Mouse (Mus musculus) limb, embryonic 14.5 days (tissue): ENCODE data around the gene Ppp2ca. TPM values are rescaled to one million over a fixed set of nuclear protein-coding genes. Genes with fewer than 3 reads are reported as not detected.

Experiments used
- ATAC-seq: fragments of 200-750 bp; cut with Nextera tagmentation; 2 replicates; pipeline ENCODE4 v1.8.0; 2017; ENCODE audit warnings: low read depth, moderate number of reproducible peaks, moderate TSS enrichment; ENCODE audit not compliant: low FRiP score
- DNase-seq: peaks from one replicate; pipeline ENCODE4 v3.0.0-alpha.2; 2015; ENCODE audit warnings: low spot score
- H3K27ac ChIP-seq: fragments of 300-500 bp; sonication (generic); replicated peaks from 2 replicates; pipeline ENCODE4 v1.5.1; 2014; ENCODE audit warnings: low read depth, mild to moderate bottlenecking, low read length, moderate library complexity, mixed read lengths
- H3K27me3 ChIP-seq: fragments of 300-500 bp; sonication (generic); 2 replicates; pipeline ENCODE4 v1.6.1; 2014; ENCODE audit warnings: low read length, mixed read lengths; ENCODE audit not compliant: control insufficient read depth, insufficient read depth
- H3K36me3 ChIP-seq: fragments of 300-500 bp; sonication (generic); 2 replicates; pipeline ENCODE4 v1.6.1; 2014; ENCODE audit warnings: mild to moderate bottlenecking, low read length, moderate library complexity, mixed read lengths; ENCODE audit not compliant: control insufficient read depth, insufficient read depth
- H3K4me1 ChIP-seq: fragments of 300-500 bp; sonication (generic); 2 replicates; pipeline ENCODE4 v1.6.1; 2014; ENCODE audit warnings: antibody characterized with exemption, low read length, mixed read lengths; ENCODE audit not compliant: control insufficient read depth, insufficient read depth
- H3K4me2 ChIP-seq: fragments of 300-500 bp; sonication (generic); replicated peaks from 2 replicates; pipeline ENCODE4 v1.6.1; 2014; ENCODE audit warnings: low read depth, mild to moderate bottlenecking, low read length, moderate library complexity; ENCODE audit not compliant: severe bottlenecking
- H3K4me3 ChIP-seq: fragments of 300-500 bp; sonication (generic); replicated peaks from 2 replicates; pipeline ENCODE4 v1.5.1; 2014; ENCODE audit warnings: low read length
- H3K9ac ChIP-seq: fragments of 300-500 bp; sonication (generic); 2 replicates; pipeline ENCODE4 v1.6.1; 2014; ENCODE audit warnings: mild to moderate bottlenecking, low read depth, low read length, moderate library complexity; ENCODE audit not compliant: severe bottlenecking
- H3K9me3 ChIP-seq: fragments of 300-500 bp; sonication (generic); 2 replicates; pipeline ENCODE4 v1.6.1; 2016; ENCODE audit warnings: low read length; ENCODE audit not compliant: control insufficient read depth
- POLR2A ChIP-seq: fragments of 200-500 bp; IDR thresholded peaks from 2 replicates; pipeline ENCODE4 v1.8.0; 2012; ENCODE audit warnings: inconsistent platforms, mild to moderate bottlenecking, moderate library complexity, borderline replicate concordance; ENCODE audit not compliant: insufficient read depth, insufficient read length; ENCODE audit errors: extremely low read depth
- WGBS: fragments of 180-500 bp; shearing (Covaris S2); extraction: QIAGEN DNeasy Blood & Tissue Kit; methylation state at CpG from one replicate; pipeline ENCODE4 v1.1.7; 2014; 5-methylcytosine and 5-hydroxymethylcytosine counted together
- polyA plus RNA-seq, 2 experiments: library from polyadenylated mRNA; depleted of rRNA in 1 of 2; stranded (reverse) in 1 of 2; unstranded in 1 of 2; fragments of >200 nt; fragmentation: Nextera tagmentation in 1 of 2; extraction: Ambion mirVana in 1 of 2; gene quantifications; 2 replicates each; pipeline versions ENCODE4 v1.2.1 to v1.2.3; 2012 to 2014

The Ppp2ca gene
- polyA plus RNA-seq, 2 experiments = 65.6 to 88.4 TPM

DNA sequence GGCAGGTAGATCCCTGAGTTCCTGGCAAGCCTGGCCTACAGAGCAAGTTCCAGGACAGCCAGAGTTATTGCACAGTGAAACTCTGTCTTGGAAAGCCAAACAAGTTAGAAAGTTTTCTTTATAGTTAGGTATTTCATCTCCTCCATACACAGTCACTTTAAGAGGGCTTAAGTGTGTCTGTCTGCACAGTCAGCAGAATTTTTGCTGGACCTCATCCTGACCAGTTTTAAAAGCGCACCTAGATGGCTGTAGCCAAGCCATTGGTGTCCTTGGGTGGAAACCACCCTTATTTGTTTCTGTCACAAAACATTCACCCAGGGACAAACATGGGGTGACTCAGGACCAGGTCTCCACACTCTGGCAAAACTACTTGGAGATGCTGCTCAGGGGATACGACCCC, 17.8 kb upstream of the Ppp2ca start:
- Histone ChIP-seq H3K4me3 (no peak overlapping the region), H3K27me3 (no peaks in the 10 kb centered on the region), H3K4me2 (no peak overlapping the region), H3K9me3 (no peaks in the 10 kb centered on the region), H3K4me1 (peaks cover 6% of the 10 kb centered on the region), H3K9ac (no peak overlapping the region), H3K36me3 (no peaks in the 10 kb centered on the region), H3K27ac (no peak overlapping the region)
- TF ChIP-seq POLR2A = no peak
- WGBS = 93% methylated on average over 2 of the region's 2 CpGs
- ATAC-seq (no peak), DNase-seq (no peak)

DNA sequence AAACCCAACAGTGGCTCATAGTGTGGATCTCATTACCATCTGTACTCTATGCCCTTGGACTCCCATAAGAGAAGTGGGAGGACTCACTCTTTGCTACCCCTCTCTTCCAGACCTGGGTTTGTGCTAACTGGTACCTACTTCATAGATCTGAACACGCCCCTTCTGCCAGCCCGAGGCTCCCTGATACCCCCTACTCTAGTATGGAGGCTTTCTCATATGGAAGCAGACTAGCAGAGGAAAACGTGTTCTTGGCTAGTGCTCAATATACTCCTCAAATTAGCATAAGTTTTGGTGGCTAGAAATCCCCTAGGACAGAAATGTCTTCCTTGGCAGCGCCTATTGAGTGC, 12.7 kb upstream of the Ppp2ca start:
- DNase-seq = no peak
- no peak for ATAC-seq
- Histone ChIP-seq H3K4me2 (no peak overlapping the region), H3K27me3 (no peaks in the 10 kb centered on the region), H3K27ac (no peak overlapping the region; the same call in 1 of the 2 replicates), H3K36me3 (no peaks in the 10 kb centered on the region), H3K9ac (no peak overlapping the region), H3K9me3 (no peaks in the 10 kb centered on the region), H3K4me3 (no peak overlapping the region), H3K4me1 (peaks cover 15% of the 10 kb centered on the region; the same call in 1 of the 2 replicates)
- TF ChIP-seq POLR2A = no peak
- WGBS = 69% methylated on average over 4 of the region's 4 CpGs

DNA sequence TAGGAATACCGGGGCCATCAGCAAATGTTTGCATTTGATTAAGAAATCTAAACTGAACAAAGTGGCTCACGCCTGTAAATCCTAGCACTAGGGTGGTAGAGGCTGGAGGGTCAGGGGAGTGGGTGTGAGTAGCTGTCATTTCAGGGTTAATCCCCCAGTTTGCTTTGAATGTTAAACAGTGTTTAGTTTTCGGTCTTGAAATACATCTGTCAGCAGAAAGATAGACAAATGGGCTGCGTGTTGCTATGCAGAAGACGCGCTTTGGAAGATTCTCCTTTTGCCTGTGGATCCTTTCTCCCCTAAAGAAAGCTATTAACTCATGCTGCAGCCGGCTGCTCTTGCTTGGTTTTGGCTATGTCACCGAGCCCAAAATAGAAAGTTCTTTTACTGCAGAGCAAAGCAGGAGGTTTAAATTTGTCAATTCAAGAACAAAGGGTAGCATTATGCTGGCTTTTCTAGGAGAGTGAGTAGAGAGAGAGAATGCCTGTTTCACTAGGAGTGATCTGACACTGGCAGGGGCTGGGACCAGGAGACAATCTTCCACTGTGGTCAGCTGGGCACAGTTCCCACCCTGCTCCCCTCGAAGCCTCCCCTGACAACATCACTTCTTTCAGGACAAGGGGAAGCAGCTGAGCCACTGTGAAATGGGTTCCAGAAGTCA, 12.1 kb upstream of the Ppp2ca start:
- Histone ChIP-seq H3K9me3 (no peaks in the 10 kb centered on the region), H3K9ac (peak overlapping the region; percentile 28; the same call in 1 of the 2 replicates), H3K4me1 (peaks cover 15% of the 10 kb centered on the region; the same call in 1 of the 2 replicates), H3K4me3 (no peak overlapping the region), H3K27me3 (no peaks in the 10 kb centered on the region), H3K36me3 (no peaks in the 10 kb centered on the region), H3K27ac (peak overlapping the region; percentile 56), H3K4me2 (no peak overlapping the region)
- ATAC-seq = 0 out of 2 replicates have a peak, but pooled peaks have one; percentile 44
- no peak for TF ChIP-seq POLR2A
- WGBS = 61% methylated on average over 9 of the region's 9 CpGs
- DNase-seq = no peak

DNA sequence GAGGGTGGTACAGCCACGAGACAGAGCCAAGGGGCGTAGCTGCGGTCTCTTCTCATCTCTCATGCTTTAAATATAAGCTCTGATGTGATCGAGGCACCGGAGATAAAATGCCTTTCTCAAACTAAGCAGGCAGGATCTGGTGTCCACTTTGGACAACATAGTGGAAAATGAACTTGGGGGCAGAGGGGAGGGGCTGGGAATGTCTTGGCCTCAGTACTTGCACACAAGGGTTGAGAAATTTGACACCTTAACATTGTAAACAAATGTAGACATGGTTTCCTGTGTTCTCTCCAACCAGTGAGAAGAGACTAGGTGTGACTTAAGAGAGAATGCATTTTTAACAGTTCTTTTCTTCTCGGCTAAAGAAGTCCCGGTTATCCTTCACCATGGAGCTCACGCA, 9.2 kb upstream of the Ppp2ca start:
- Histone ChIP-seq H3K4me3 (no peak overlapping the region), H3K9ac (peak overlapping the region; percentile 25; the same call in 1 of the 2 replicates), H3K9me3 (no peaks in the 10 kb centered on the region), H3K27me3 (no peaks in the 10 kb centered on the region), H3K27ac (peak overlapping the region; percentile 14; the same call in 1 of the 2 replicates), H3K4me1 (peaks cover 15% of the 10 kb centered on the region; the same call in 1 of the 2 replicates), H3K36me3 (no peaks in the 10 kb centered on the region), H3K4me2 (no peak overlapping the region)
- no peak for TF ChIP-seq POLR2A
- no peak for DNase-seq
- 57% methylated on average over 8 of the region's 8 CpGs for WGBS
- ATAC-seq = no peak

DNA sequence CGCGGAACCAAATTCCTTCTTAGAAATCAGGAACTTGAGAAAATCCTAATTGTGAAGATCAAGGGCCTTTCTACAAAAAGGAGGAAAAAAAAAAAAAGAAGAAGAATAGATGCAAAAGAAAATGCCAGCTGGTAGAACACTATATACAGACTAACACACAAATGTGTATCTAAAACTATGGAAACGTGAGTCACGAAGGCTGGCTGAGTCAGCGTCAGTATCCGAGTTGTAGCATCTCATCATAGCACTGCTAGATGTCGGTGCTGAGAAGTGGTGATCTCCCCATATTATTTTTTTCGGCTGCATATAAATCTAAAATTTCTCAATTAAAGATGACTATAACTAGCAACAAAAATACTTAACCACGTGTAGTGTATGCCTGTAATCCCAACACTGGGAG, 7.2 kb upstream of the Ppp2ca start:
- no peaks in the 10 kb centered on the region for H3K9me3 ChIP-seq
- H3K27ac ChIP-seq = no peak overlapping the region
- H3K4me1 ChIP-seq = peaks cover 15% of the 10 kb centered on the region; the same call in 1 of the 2 replicates
- H3K27me3 ChIP-seq = no peaks in the 10 kb centered on the region
- H3K4me3 ChIP-seq = no peak overlapping the region
- ATAC-seq = no peak
- no peak overlapping the region for H3K9ac ChIP-seq
- DNase-seq = no peak
- no peak for TF ChIP-seq POLR2A
- no peak overlapping the region for H3K4me2 ChIP-seq
- H3K36me3 ChIP-seq = no peaks in the 10 kb centered on the region
- WGBS = 88% methylated on average over 9 of the region's 9 CpGs
